Mouse (Mus musculus) E14TG2a.4 (cell line): ENCODE data around the gene Pard6b.

Experiments
- CTCF ChIP-seq: conservative IDR thresholded peaks from 2 replicates; pipeline ENCODE4 v1.5.1; 2014; ENCODE audit warnings: low read length
- NANOG ChIP-seq: IDR thresholded peaks from 2 replicates; pipeline ENCODE4 v1.6.1; 2014; ENCODE audit warnings: borderline replicate concordance, low read length, mixed read lengths

GRCm38 (mm10) chr2:168065511-168065910 is 15.3 kb upstream of the Pard6b start:
- TF ChIP-seq CTCF = no peak
- no peak for TF ChIP-seq NANOG
